Mouse (Mus musculus) myocyte (in vitro differentiated cells): ENCODE results near the gene Prkab1. TPM values are rescaled to one million over a fixed set of nuclear protein-coding genes. Genes with fewer than 3 reads are reported as not detected.

ENCODE experiments used
- H3K27me3 ChIP-seq: one replicate; pipeline ENCODE4 v1.6.1; 2011; ENCODE audit not compliant: control insufficient read depth, insufficient read depth, insufficient read length
- H3K36me3 ChIP-seq: one replicate; pipeline ENCODE4 v1.6.1; 2011; ENCODE audit not compliant: control insufficient read depth, insufficient read depth
- H3K4me2 ChIP-seq: one replicate; pipeline ENCODE4 v1.6.1; 2011; ENCODE audit warnings: low read depth, control low read depth
- H3K4me3 ChIP-seq: one replicate; pipeline ENCODE4 v1.5.1; 2011; ENCODE audit warnings: mild to moderate bottlenecking, control low read depth, moderate library complexity
- H3K79me2 ChIP-seq: one replicate; pipeline ENCODE4 v1.6.1; 2011; ENCODE audit not compliant: control insufficient read depth, insufficient read depth
- H3ac ChIP-seq: one replicate; pipeline ENCODE4 v1.6.1; 2011; ENCODE audit not compliant: control insufficient read depth, insufficient read length
- CEBPB ChIP-seq: IDR thresholded peaks from 2 replicates; pipeline ENCODE4 v1.6.1; 2011; ENCODE audit warnings: mild to moderate bottlenecking, moderate library complexity; ENCODE audit not compliant: poor library complexity, insufficient read depth, severe bottlenecking
- E2F4 ChIP-seq: IDR thresholded peaks from one replicate; pipeline ENCODE4 v1.6.1; 2011; ENCODE audit warnings: mild to moderate bottlenecking, control low read depth, moderate library complexity; ENCODE audit not compliant: insufficient read depth
- MAX ChIP-seq: IDR thresholded peaks from one replicate; pipeline ENCODE4 v1.6.1; 2011; ENCODE audit warnings: low read depth, mild to moderate bottlenecking, control low read depth
- MYOD1 ChIP-seq, 3 experiments: IDR thresholded peaks; one replicate each; pipeline ENCODE4 v1.6.1; 2011; ENCODE audit warnings: control low read depth in 2 of 3, low read depth in 2 of 3, mild to moderate bottlenecking in 2 of 3, moderate library complexity in 1 of 3; ENCODE audit not compliant: insufficient read length in 2 of 3, control insufficient read depth in 1 of 3
- MYOG ChIP-seq, 3 experiments: IDR thresholded peaks; one replicate each; pipeline ENCODE4 v1.6.1; 2011; ENCODE audit warnings: control low read depth in 2 of 3, low read depth in 2 of 3, mild to moderate bottlenecking in 2 of 3; ENCODE audit not compliant: insufficient read length in 2 of 3, control insufficient read depth in 1 of 3, insufficient read depth in 1 of 3
- POLR2A ChIP-seq: IDR thresholded peaks from one replicate; pipeline ENCODE4 v1.6.1; 2011; ENCODE audit warnings: low read depth, mild to moderate bottlenecking, control low read depth, moderate library complexity; ENCODE audit not compliant: insufficient read length
- POLR2AphosphoS2 ChIP-seq: IDR thresholded peaks from one replicate; pipeline ENCODE4 v1.6.1; 2011; ENCODE audit warnings: low read depth, control low read depth; ENCODE audit not compliant: insufficient read length
- REST ChIP-seq: IDR thresholded peaks from one replicate; pipeline ENCODE4 v1.6.1; 2011; ENCODE audit warnings: mild to moderate bottlenecking, control low read depth, moderate library complexity; ENCODE audit not compliant: insufficient read depth, insufficient read length
- SRF ChIP-seq: IDR thresholded peaks from one replicate; pipeline ENCODE4 v1.6.1; 2011; ENCODE audit warnings: low read depth; ENCODE audit not compliant: control insufficient read depth, insufficient read length
- TCF12 ChIP-seq: IDR thresholded peaks from one replicate; pipeline ENCODE4 v1.6.1; 2011; ENCODE audit warnings: mild to moderate bottlenecking, control low read depth; ENCODE audit not compliant: poor library complexity, insufficient read depth, severe bottlenecking
- TCF3 ChIP-seq: IDR thresholded peaks from one replicate; pipeline ENCODE4 v1.6.1; 2011; ENCODE audit warnings: low read depth, control low read depth; ENCODE audit not compliant: insufficient read length
- USF1 ChIP-seq: IDR thresholded peaks from one replicate; pipeline ENCODE4 v1.6.1; 2011; ENCODE audit warnings: low read depth, mild to moderate bottlenecking, control low read depth, moderate library complexity
- polyA plus RNA-seq: library from polyadenylated mRNA; unstranded; fragments of >200 nt; fragmentation: generic; extraction: Trizol; gene quantifications from one replicate; pipeline ENCODE4 v1.2.1, GENCODE M21; 2012; ENCODE audit warnings: missing spikeins

The Prkab1 gene
- polyA plus RNA-seq, 1 experiment: 32.2 TPM

DNA sequence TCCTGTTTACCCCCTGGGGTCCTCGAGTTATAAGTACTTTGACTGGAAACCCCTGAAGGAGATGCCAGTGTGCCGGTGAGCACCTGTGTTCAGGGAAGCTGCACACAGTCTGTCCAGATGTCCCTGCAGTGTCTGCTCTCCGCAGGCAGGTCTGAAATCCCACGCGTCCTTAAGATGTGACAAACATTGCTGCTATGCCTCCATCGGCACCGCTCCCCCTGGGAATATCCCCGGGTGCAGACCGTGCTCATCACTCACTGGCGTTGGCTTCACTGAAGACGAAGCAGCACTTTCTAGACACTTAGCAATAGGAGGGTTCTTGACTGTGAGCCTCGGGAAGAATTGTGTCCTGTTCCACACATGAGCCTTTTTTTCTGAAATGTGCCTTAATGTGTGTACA is 37.0 kb downstream of the Prkab1 start:
- Histone ChIP-seq H3ac (no peak overlapping the region), H3K4me3 (no peak overlapping the region), H3K27me3 (no peaks in the 10 kb centered on the region), H3K36me3 (peaks cover 4% of the 10 kb centered on the region), H3K79me2 (no peaks in the 10 kb centered on the region), H3K4me2 (no peak overlapping the region)
- TF ChIP-seq POLR2AphosphoS2: no peak
- no peak for TF ChIP-seq REST
- TF ChIP-seq TCF3: no peak
- TF ChIP-seq CEBPB: no peak
- no peak for TF ChIP-seq SRF
- no peak for TF ChIP-seq MAX
- no peak for TF ChIP-seq MYOD1 (IDR thresholded peaks at IDR 0.05; ENCODE audit: control insufficient read depth in 1 of 3, insufficient read length in 2 of 3, low read depth in 2 of 3)
- no peak for TF ChIP-seq POLR2A
- TF ChIP-seq USF1: no peak
- TF ChIP-seq TCF12: no peak
- no peak for TF ChIP-seq E2F4
- no peak for TF ChIP-seq MYOG (IDR thresholded peaks at IDR 0.05; ENCODE audit: control insufficient read depth in 1 of 3, insufficient read depth in 1 of 3, insufficient read length in 2 of 3, low read depth in 2 of 3)

DNA sequence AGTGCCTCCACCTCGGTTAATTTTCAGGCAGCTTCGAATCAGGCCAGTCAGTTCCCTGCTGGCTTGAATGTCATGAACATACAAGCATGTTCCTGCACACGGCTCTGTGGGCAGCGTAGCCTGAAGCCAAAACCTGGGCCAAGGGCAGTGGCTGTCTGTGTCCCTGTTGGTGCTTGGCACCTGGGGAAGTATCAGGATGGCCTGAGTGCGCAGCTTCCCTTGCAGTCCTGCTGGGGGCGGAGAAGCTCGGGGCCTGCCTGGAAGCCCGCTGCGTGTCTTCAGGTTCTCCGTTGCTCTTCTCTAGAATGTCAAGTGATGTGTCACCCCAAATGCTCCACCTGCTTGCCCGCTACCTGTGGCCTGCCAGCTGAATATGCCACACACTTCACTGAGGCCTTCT is 39.2 kb downstream of the Prkab1 start:
- Histone ChIP-seq H3ac (no peak overlapping the region), H3K27me3 (no peaks in the 10 kb centered on the region), H3K36me3 (no peaks in the 10 kb centered on the region), H3K4me2 (no peak overlapping the region), H3K4me3 (no peak overlapping the region), H3K79me2 (no peaks in the 10 kb centered on the region)
- TF ChIP-seq USF1: no peak
- TF ChIP-seq TCF12: no peak

DNA sequence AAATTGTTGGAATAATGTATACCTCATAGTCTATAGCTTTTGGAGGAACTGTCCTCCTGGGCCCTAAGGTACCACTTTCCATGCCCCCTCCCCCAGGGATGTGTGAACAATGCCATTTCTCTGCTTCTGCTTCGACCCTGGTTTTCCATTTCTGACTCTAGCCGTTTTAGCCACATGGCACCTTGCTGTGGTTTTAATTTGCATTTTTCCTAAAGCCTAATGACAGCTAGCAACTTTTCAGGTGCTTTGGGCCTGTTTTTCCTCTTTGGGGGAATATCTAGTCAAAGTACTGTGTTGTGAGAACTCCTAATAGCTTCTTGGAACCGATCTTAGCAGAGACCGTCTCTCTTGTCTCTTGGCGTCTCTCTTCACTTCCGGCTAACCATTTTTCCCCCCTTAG is 39.9 kb downstream of the Prkab1 start:
- Histone ChIP-seq H3K4me3 (no peak overlapping the region), H3K79me2 (no peaks in the 10 kb centered on the region), H3K36me3 (no peaks in the 10 kb centered on the region), H3ac (no peak overlapping the region), H3K27me3 (no peaks in the 10 kb centered on the region), H3K4me2 (no peak overlapping the region)
- TF ChIP-seq POLR2AphosphoS2 (no peak), SRF (no peak), REST (no peak), MYOG (IDR thresholded peaks at IDR 0.05; ENCODE audit: control insufficient read depth in 1 of 3, insufficient read depth in 1 of 3, insufficient read length in 2 of 3, low read depth in 2 of 3) (no peak), USF1 (no peak), TCF12 (no peak), CEBPB (no peak), TCF3 (no peak), POLR2A (no peak), MAX (no peak), MYOD1 (IDR thresholded peaks at IDR 0.05; ENCODE audit: control insufficient read depth in 1 of 3, insufficient read length in 2 of 3, low read depth in 2 of 3) (no peak), E2F4 (no peak)

GRCm38 (mm10) chr5:115982671-115983373 is 41.5 kb downstream of the Prkab1 start:
- TF ChIP-seq MYOG (IDR thresholded peaks at IDR 0.05; ENCODE audit: control insufficient read depth in 1 of 3, insufficient read depth in 1 of 3, insufficient read length in 2 of 3, low read depth in 2 of 3): no peak
- no peak for TF ChIP-seq REST
- no peak for TF ChIP-seq POLR2AphosphoS2
- no peaks in the 10 kb centered on the region for H3K27me3 ChIP-seq
- no peak overlapping the region for H3ac ChIP-seq
- no peak overlapping the region for H3K4me2 ChIP-seq
- H3K4me3 ChIP-seq: no peak overlapping the region
- H3K36me3 ChIP-seq: no peaks in the 10 kb centered on the region
- no peaks in the 10 kb centered on the region for H3K79me2 ChIP-seq

- Histone ChIP-seq H3K79me2 (no peaks in the 10 kb centered on the region), H3K4me2 (no peak overlapping the region), H3ac (no peak overlapping the region), H3K4me3 (no peak overlapping the region), H3K27me3 (no peaks in the 10 kb centered on the region), H3K36me3 (no peaks in the 10 kb centered on the region)
- TF ChIP-seq TCF12: no peak
- TF ChIP-seq POLR2AphosphoS2: no peak
- no peak for TF ChIP-seq MYOG (IDR thresholded peaks at IDR 0.05; ENCODE audit: control insufficient read depth in 1 of 3, insufficient read depth in 1 of 3, insufficient read length in 2 of 3, low read depth in 2 of 3)
Measured at GRCm38 (mm10) chr5:115980537-115980936, 43.8 kb downstream of the Prkab1 start.
